Mouse (Mus musculus): ENCODE results near the gene Phc3. TPM values are rescaled to one million over a fixed set of nuclear protein-coding genes. Genes with fewer than 3 reads are reported as not detected.

Gene Phc3
- polyA plus RNA-seq, 1 experiment, result 62.1 TPM

- no peak overlapping the region for H3K27ac ChIP-seq (ENCODE audit: control insufficient read depth, insufficient read depth, low read length)
Measured at GRCm38 (mm10) chr3:31001048-31001676, 31.9 kb upstream of the Phc3 start.

GRCm38 (mm10) chr3:31000018-31000407 is 30.8 kb upstream of the Phc3 start:
- DNase-seq, result no peak
- Histone ChIP-seq H3K4me1 (replicated peaks; ENCODE audit: control insufficient read depth, insufficient read depth, low read length) (peaks cover 7% of the 10 kb centered on the region), H3K27ac (ENCODE audit: control insufficient read depth, insufficient read depth, low read length) (0 out of 2 replicates have a peak overlapping the region, but pooled peaks have one; percentile 4), H3K36me3 (ENCODE audit: control insufficient read depth, insufficient read depth, low read length) (no peaks in the 10 kb centered on the region), H3K4me3 (ENCODE audit: control insufficient read depth, insufficient read depth, low read length) (no peak overlapping the region), H3K27me3 (ENCODE audit: control insufficient read depth, insufficient read depth, low read length) (no peaks in the 10 kb centered on the region)
- WGBS, result 57% methylated on average over 4 of the region's 4 CpGs
- TF ChIP-seq POLR2A (IDR thresholded peaks at IDR 0.05; ENCODE audit: control insufficient read depth, extremely low read depth, insufficient read depth, low read length, poor library complexity), result no peak
- no peak for TF ChIP-seq CTCF (IDR thresholded peaks at IDR 0.05; ENCODE audit: borderline replicate concordance, control insufficient read depth, extremely low read depth, insufficient read depth, low read length, poor library complexity)

More at GRCm38 (mm10) chr3:31001048-31001676, 31.9 kb upstream of the Phc3 start:
- no peak overlapping the region for H3K4me3 ChIP-seq (ENCODE audit: control insufficient read depth, insufficient read depth, low read length)
- no peak for TF ChIP-seq POLR2A (IDR thresholded peaks at IDR 0.05; ENCODE audit: control insufficient read depth, extremely low read depth, insufficient read depth, low read length, poor library complexity)
- no peak for TF ChIP-seq CTCF (IDR thresholded peaks at IDR 0.05; ENCODE audit: borderline replicate concordance, control insufficient read depth, extremely low read depth, insufficient read depth, low read length, poor library complexity)
- H3K4me1 ChIP-seq (replicated peaks; ENCODE audit: control insufficient read depth, insufficient read depth, low read length), result peaks cover 7% of the 10 kb centered on the region
- 86% methylated on average over 3 of the region's 3 CpGs for WGBS
- DNase-seq, result no peak
- H3K36me3 ChIP-seq (ENCODE audit: control insufficient read depth, insufficient read depth, low read length), result no peaks in the 10 kb centered on the region
- H3K27me3 ChIP-seq (ENCODE audit: control insufficient read depth, insufficient read depth, low read length), result no peaks in the 10 kb centered on the region

GRCm38 (mm10) chr3:30999401-31000017 is 30.3 kb upstream of the Phc3 start:
- no peaks in the 10 kb centered on the region for H3K27me3 ChIP-seq (ENCODE audit: control insufficient read depth, insufficient read depth, low read length)
- H3K36me3 ChIP-seq (ENCODE audit: control insufficient read depth, insufficient read depth, low read length), result no peaks in the 10 kb centered on the region
- 0 out of 2 replicates have a peak overlapping the region, but pooled peaks have one; percentile 4 for H3K27ac ChIP-seq (ENCODE audit: control insufficient read depth, insufficient read depth, low read length)
- TF ChIP-seq CTCF (IDR thresholded peaks at IDR 0.05; ENCODE audit: borderline replicate concordance, control insufficient read depth, extremely low read depth, insufficient read depth, low read length, poor library complexity), result no peak
- no peak for TF ChIP-seq POLR2A (IDR thresholded peaks at IDR 0.05; ENCODE audit: control insufficient read depth, extremely low read depth, insufficient read depth, low read length, poor library complexity)
- DNase-seq, result no peak
- WGBS, result 95% methylated on average over 10 of the region's 10 CpGs
- H3K4me3 ChIP-seq (ENCODE audit: control insufficient read depth, insufficient read depth, low read length), result no peak overlapping the region
- H3K4me1 ChIP-seq (replicated peaks; ENCODE audit: control insufficient read depth, insufficient read depth, low read length), result peaks cover 7% of the 10 kb centered on the region

GRCm38 (mm10) chr3:30996688-30997014 is 27.4 kb upstream of the Phc3 start:
- no peak overlapping the region for H3K4me3 ChIP-seq (ENCODE audit: control insufficient read depth, insufficient read depth, low read length)
- TF ChIP-seq POLR2A (IDR thresholded peaks at IDR 0.05; ENCODE audit: control insufficient read depth, extremely low read depth, insufficient read depth, low read length, poor library complexity), result no peak
- TF ChIP-seq CTCF (IDR thresholded peaks at IDR 0.05; ENCODE audit: borderline replicate concordance, control insufficient read depth, extremely low read depth, insufficient read depth, low read length, poor library complexity), result no peak
- peaks cover 7% of the 10 kb centered on the region for H3K4me1 ChIP-seq (replicated peaks; ENCODE audit: control insufficient read depth, insufficient read depth, low read length)
- no peak for DNase-seq
- H3K36me3 ChIP-seq (ENCODE audit: control insufficient read depth, insufficient read depth, low read length), result no peaks in the 10 kb centered on the region
- 59% methylated on average over 4 of the region's 4 CpGs for WGBS
- no peaks in the 10 kb centered on the region for H3K27me3 ChIP-seq (ENCODE audit: control insufficient read depth, insufficient read depth, low read length)
- H3K27ac ChIP-seq (ENCODE audit: control insufficient read depth, insufficient read depth, low read length), result no peak overlapping the region

- DNase-seq, result no peak
- Histone ChIP-seq H3K4me1 (replicated peaks; ENCODE audit: control insufficient read depth, insufficient read depth, low read length) (peaks cover 7% of the 10 kb centered on the region), H3K36me3 (ENCODE audit: control insufficient read depth, insufficient read depth, low read length) (no peaks in the 10 kb centered on the region), H3K27ac (ENCODE audit: control insufficient read depth, insufficient read depth, low read length) (no peak overlapping the region), H3K27me3 (ENCODE audit: control insufficient read depth, insufficient read depth, low read length) (no peaks in the 10 kb centered on the region), H3K4me3 (ENCODE audit: control insufficient read depth, insufficient read depth, low read length) (peak overlapping the region; percentile 78)
- no peak; the same call in 1 of the 2 replicates for TF ChIP-seq POLR2A (IDR thresholded peaks at IDR 0.05; ENCODE audit: control insufficient read depth, extremely low read depth, insufficient read depth, low read length, poor library complexity)
- no peak for TF ChIP-seq CTCF (IDR thresholded peaks at IDR 0.05; ENCODE audit: borderline replicate concordance, control insufficient read depth, extremely low read depth, insufficient read depth, low read length, poor library complexity)
- 2% methylated on average over 49 of the region's 49 CpGs for WGBS
Measured at GRCm38 (mm10) chr3:30995899-30996687, 26.9 kb upstream of the Phc3 start.

GRCm38 (mm10) chr3:30995283-30995898 is 26.2 kb upstream of the Phc3 start, which contains the start of gene Prkci:
Gene Prkci, plus strand, starts transcription at chr3:30995747.
- TF ChIP-seq CTCF (IDR thresholded peaks at IDR 0.05; ENCODE audit: borderline replicate concordance, control insufficient read depth, extremely low read depth, insufficient read depth, low read length, poor library complexity), result no peak
- peak; percentile 55; the same call in 1 of the 2 replicates for TF ChIP-seq POLR2A (IDR thresholded peaks at IDR 0.05; ENCODE audit: control insufficient read depth, extremely low read depth, insufficient read depth, low read length, poor library complexity)
- DNase-seq, result peak; percentile 93
- Histone ChIP-seq H3K4me3 (ENCODE audit: control insufficient read depth, insufficient read depth, low read length) (peak within 1 kb of the TSS; percentile 78), H3K27me3 (ENCODE audit: control insufficient read depth, insufficient read depth, low read length) (no peaks in the 10 kb centered on the region), H3K36me3 (ENCODE audit: control insufficient read depth, insufficient read depth, low read length) (no peaks in the 10 kb centered on the region), H3K4me1 (replicated peaks; ENCODE audit: control insufficient read depth, insufficient read depth, low read length) (peaks cover 7% of the 10 kb centered on the region), H3K27ac (ENCODE audit: control insufficient read depth, insufficient read depth, low read length) (no peak within 1 kb of the TSS)
- WGBS, result under 1% methylated on average over 50 of the region's 50 CpGs

Data from thymus, adult 2 months (tissue).